Mouse (Mus musculus) small intestine, adult 10 weeks (tissue): ENCODE results near the gene Prr19. TPM values are rescaled to one million over a fixed set of nuclear protein-coding genes. Genes with fewer than 3 reads are reported as not detected.

ENCODE experiments used
- polyA plus RNA-seq: library from polyadenylated mRNA; stranded (reverse); fragments of 350-450 nt; fragmentation: Illumina TruSeq; extraction: RNeasy Lipid Tissue Mini Kit (QIAGEN cat#74804); gene quantifications from one replicate; pipeline ENCODE4 v1.2.3, GENCODE M21; 2014; ENCODE audit warnings: low replicate concordance

Gene Prr19
- polyA plus RNA-seq = not detected

DNA sequence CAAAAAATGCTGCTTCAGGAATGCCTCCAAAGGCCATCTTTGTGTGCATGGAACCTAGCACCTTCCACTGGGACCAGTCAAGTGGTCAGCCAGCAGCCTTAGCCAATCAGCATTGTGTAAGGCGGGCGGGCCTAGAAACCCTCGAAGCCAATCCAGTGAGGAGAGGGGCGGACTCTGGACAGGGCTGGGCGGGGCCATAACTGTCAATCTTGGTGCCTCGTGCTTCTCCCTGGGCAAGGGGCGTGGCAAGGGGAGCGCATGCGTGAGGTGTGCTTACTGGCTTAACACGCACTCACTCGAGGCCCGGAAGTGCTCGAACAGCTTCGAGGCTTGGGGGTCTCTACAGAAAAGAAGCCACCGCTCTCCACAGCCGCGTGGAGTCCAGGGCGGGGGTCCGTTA lies at the start of gene Prr19:
TSS of gene Prr19 (plus strand) at position 349 of the 400 bp plus-strand sequence.

DNA sequence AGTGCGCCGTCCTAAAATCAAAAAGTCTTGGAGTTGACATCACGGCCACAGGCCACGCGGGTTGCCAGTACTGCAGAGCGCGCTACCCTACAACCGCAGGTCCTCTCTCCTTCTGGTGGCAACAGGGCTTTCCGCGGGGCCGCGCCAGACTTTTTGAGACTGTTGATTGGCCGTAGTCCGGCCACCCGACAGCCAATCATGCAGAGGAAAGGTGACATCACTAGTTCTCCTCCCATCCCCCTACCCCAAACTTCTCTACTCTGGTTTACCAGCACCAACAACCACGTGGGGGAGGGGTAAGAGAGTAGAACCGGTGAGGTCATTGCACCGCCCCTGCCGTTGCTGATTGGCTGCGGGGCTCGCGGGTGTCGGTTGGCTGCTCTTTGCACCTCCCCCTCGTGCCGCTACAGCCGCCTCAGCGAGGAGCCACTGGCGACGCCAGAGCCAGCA lies 33.9 kb upstream of the Prr19 start, which contains the start of gene Cic:
TSS of gene Cic (plus strand) at position 404 of the 450 bp plus-strand sequence.

DNA sequence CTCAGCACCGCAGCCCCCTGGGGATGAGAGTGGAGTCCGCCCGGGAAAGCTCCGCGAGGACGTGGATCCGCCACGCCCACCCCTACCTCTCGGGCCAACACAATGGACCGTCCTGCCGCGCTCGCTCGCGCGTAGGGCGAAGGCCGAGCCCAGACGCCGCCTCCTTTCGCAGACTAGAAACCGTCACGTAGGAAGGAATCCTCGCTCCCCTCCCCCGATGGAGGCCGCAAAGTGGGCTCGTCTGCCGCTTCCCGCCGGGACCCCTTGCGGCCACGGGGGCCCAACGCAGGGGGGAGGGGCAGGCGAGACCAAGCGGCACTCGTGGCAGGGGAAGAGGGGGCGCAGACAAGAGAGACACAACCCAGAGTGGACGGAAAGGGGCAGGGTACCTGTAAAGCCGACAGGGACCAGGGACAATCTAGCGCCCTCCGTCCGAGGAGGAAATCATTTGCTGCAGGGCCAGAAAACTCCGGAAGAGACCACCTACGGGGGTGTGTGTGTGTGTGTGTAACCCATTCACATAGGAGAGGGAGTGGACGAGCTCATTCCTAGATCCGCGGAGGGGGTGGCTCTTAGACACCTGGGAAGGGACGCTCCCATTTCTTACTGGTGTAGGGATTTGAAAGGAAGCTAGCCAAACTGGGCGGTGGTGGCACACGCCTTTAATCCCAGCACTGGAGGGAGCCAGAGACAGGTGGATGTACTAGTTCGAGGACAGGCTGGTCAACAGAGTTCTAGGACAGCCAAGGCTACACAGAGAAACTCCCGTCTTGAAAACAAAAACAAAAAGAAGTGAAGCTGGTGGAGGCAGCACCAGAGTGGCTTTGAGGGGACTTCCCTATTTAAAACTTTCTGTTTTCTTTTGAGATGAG lies 3.5 kb upstream of the Prr19 start, which contains the start of gene Pafah1b3:
TSS of gene Pafah1b3 (minus strand) at position 533 of the 872 bp plus-strand sequence.

DNA sequence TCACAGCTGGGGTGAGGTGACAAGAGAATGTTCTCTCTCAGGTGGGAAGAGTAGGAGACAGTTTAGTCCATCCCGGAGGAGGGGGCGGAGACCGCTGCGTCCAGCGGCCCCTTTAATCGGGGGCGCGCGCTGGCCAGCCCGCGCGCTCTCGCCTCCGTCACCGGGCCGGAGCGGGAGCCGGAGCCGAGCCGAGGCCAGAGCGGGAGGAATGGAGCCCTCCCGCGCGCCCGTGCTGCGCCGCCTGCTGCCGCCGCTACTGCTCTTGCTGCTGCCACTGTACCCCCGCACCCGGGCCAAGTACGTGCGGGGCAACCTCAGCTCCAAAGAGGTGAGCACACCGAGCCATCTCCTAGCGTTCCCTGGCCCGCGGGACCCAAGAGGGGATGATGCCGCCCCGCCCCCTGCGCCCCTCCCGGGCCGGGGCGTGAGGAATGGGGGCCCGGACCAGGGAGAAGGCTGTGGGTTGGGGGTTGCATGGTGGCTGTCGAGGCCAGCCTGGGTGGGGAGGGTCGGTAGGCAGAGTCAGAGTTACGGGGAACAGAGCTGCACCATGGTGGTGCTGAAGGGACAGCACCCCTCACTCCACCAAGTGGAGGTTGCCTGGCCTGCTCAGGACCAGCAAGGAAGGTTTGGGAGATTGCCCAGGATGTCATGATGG lies 4.9 kb downstream of the Prr19 start, which contains the start of gene Tmem145:
TSS of gene Tmem145 (plus strand) at position 151 of the 658 bp plus-strand sequence.

DNA sequence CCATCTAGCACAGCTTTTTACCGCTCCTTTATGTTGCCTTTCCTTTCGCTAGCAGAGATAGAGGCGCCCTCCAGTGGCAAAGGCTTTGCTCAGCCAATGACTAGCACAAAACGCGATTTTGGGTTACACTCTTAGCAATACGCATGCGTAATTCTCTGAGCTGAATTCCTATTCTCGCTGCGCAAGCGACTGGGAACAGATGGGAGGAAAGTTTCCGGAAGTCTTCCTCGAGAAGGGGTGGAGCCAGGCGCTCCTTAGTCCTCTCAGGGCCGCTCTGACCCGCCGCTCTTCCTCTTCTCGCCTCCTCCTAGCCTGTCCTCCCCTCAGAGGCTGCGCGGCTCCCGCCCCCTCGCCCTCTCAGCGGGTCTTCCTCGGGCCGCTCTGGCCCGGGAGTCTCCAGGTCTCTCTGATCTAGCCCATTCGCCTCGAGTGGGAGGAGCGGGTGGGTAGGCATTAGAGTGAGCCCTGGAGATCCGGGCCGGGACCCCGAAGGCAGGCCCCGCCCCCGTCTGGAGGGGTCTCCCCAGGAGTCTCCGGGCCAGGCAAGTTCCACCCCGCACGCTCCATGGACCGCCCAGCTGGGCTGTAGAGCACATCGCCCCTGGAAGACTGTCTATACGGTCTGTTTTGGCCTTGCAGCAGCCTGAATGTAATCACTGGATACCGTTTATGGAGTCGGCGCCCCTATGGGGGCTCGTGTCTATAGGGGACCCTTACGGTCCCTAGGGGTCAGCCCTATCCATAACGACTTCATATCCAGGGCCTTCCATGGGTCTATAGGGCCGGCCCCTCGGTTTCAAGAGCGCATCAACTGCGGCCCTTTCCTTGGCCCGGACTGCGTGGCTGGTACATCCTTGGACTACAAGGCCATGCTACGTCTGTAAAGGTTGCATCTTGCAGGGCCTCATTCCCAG lies 15.6 kb downstream of the Prr19 start, which contains the start of gene Megf8:
TSS of gene Megf8 (plus strand) at position 633 of the 914 bp plus-strand sequence.

Other genes with a start within 250 kb of the Prr19 start
- not detected for gene Grik5, start 229.1 kb upstream of the Prr19 start, polyA plus RNA-seq
- gene Zfp574, start 228.8 kb upstream of the Prr19 start, polyA plus RNA-seq = 0.71 TPM
- 0.82 TPM for gene Pou2f2, start 121.7 kb upstream of the Prr19 start, polyA plus RNA-seq
- gene Dedd2, start 80.8 kb upstream of the Prr19 start, polyA plus RNA-seq = 0.56 TPM
- gene Zfp526, start 80.0 kb upstream of the Prr19 start, polyA plus RNA-seq = 0.56 TPM
- 7.5 TPM for gene Gsk3a, start 63.6 kb upstream of the Prr19 start, polyA plus RNA-seq
- gene Erf, start 50.6 kb upstream of the Prr19 start, polyA plus RNA-seq = 0.93 TPM
- 12.5 TPM for gene Cic, start 33.7 kb upstream of the Prr19 start, polyA plus RNA-seq
- 1.6 TPM for gene Pafah1b3, start 3.4 kb upstream of the Prr19 start, polyA plus RNA-seq
- not detected for gene Tmem145, start 4.7 kb downstream of the Prr19 start, polyA plus RNA-seq
- 0.30 TPM for gene Megf8, start 15.8 kb downstream of the Prr19 start, polyA plus RNA-seq
- gene Cnfn, start 68.3 kb downstream of the Prr19 start, polyA plus RNA-seq = not detected
- gene Lipe, start 97.3 kb downstream of the Prr19 start, polyA plus RNA-seq = 0.52 TPM
- not detected for gene Cxcl17, start 111.5 kb downstream of the Prr19 start, polyA plus RNA-seq
- 423 TPM for gene Ceacam1, start 176.2 kb downstream of the Prr19 start, polyA plus RNA-seq
- gene Ceacam2, start 238.4 kb downstream of the Prr19 start, polyA plus RNA-seq = 0.71 TPM